8 mouse cellular contexts compared by ENCODE assay signal in genomic region chr2:35503723-35504416, GRCm38 (mm10). TPM values are rescaled to one million over a fixed set of nuclear protein-coding genes. Genes with fewer than 3 reads are reported as not detected.
A peak's percentile ranks its signal among the peaks of the same experiment; 100 is the strongest.
DNase-seq lines count a peak whose midpoint lies in the region; ATAC-seq and TF ChIP-seq lines count a peak whose summit lies in the region.

No protein-coding gene starts in this region.

- H3K4me3 ChIP-seq in kidney, postnatal 0 days (replicated peaks; ENCODE audit: low read depth, low read length), result no peak overlapping the region
- no peak overlapping the region for H3K4me3 ChIP-seq in limb, embryonic 12.5 days (replicated peaks)
- H3K4me3 ChIP-seq in thymus, adult 2 months (ENCODE audit: control insufficient read depth, insufficient read depth, low read length), result no peak overlapping the region
- no peak overlapping the region for H3K4me3 ChIP-seq in hindbrain, postnatal 0 days (ENCODE audit: low read length)

- H3K4me1 ChIP-seq in kidney, postnatal 0 days (replicated peaks; ENCODE audit: insufficient read depth, low read length), result peaks cover 22% of the 10 kb centered on the region
- H3K4me1 ChIP-seq in limb, embryonic 12.5 days (replicated peaks), result peaks cover 58% of the 10 kb centered on the region
- peaks cover 69% of the 10 kb centered on the region for H3K4me1 ChIP-seq in thymus, adult 2 months (replicated peaks; ENCODE audit: control insufficient read depth, insufficient read depth, low read length)
- H3K4me1 ChIP-seq in hindbrain, postnatal 0 days (ENCODE audit: insufficient read depth, low read length), result no peaks in the 10 kb centered on the region; the same call in 1 of the 2 replicates

- peak overlapping the region; percentile 72 for H3K27ac ChIP-seq in kidney, postnatal 0 days
- peak overlapping the region; percentile 89 for H3K27ac ChIP-seq in limb, embryonic 12.5 days
- peak overlapping the region; percentile 98 for H3K27ac ChIP-seq in thymus, adult 2 months (ENCODE audit: control insufficient read depth, insufficient read depth, low read length)
- H3K27ac ChIP-seq in hindbrain, postnatal 0 days, result no peak overlapping the region

- TF ChIP-seq CTCF in kidney, postnatal 0 days (IDR thresholded peaks at IDR 0.05; ENCODE audit: low read depth), result no peak
- TF ChIP-seq CTCF in thymus, adult 2 months (IDR thresholded peaks at IDR 0.05; ENCODE audit: borderline replicate concordance, control insufficient read depth, extremely low read depth, insufficient read depth, low read length, poor library complexity), result no peak
- no peak for TF ChIP-seq CTCF in hindbrain, postnatal 0 days (IDR thresholded peaks at IDR 0.05; ENCODE audit: low read depth)

- H3K9me3 ChIP-seq in kidney, postnatal 0 days (replicated peaks; ENCODE audit: low read length), result no peaks in the 10 kb centered on the region
- no peaks in the 10 kb centered on the region for H3K9me3 ChIP-seq in limb, embryonic 12.5 days
- no peaks in the 10 kb centered on the region for H3K9me3 ChIP-seq in hindbrain, postnatal 0 days (ENCODE audit: low read length)

- no peak for ATAC-seq in kidney, postnatal 0 days (replicated peaks; ENCODE audit: low FRiP score, low read depth)
- peak; percentile 35; the same call in 1 of the 2 replicates for ATAC-seq in limb, embryonic 12.5 days (ENCODE audit: insufficient number of reproducible peaks, insufficient read depth, low FRiP score, low TSS enrichment, low read depth)
- no peak for ATAC-seq in hindbrain, postnatal 0 days

- H3K9ac ChIP-seq in kidney, postnatal 0 days (ENCODE audit: low read depth, low read length), result no peak overlapping the region
- no peak overlapping the region for H3K9ac ChIP-seq in limb, embryonic 12.5 days (replicated peaks)
- no peak overlapping the region for H3K9ac ChIP-seq in hindbrain, postnatal 0 days (replicated peaks; ENCODE audit: low read length)

- WGBS in kidney, postnatal 0 days, result 25% methylated on average over 8 of the region's 8 CpGs
- WGBS in limb, embryonic 12.5 days, result 16% methylated on average over 8 of the region's 8 CpGs
- WGBS in thymus, adult 2 months, result 10% methylated on average over 8 of the region's 8 CpGs
- 77% methylated on average over 8 of the region's 8 CpGs for whole genome bisulfite sequencing in hindbrain, postnatal 0 days

- H3K36me3 ChIP-seq in kidney, postnatal 0 days (ENCODE audit: insufficient read depth, low read length), result no peaks in the 10 kb centered on the region
- H3K36me3 ChIP-seq in limb, embryonic 12.5 days, result no peaks in the 10 kb centered on the region
- H3K36me3 ChIP-seq in thymus, adult 2 months (ENCODE audit: control insufficient read depth, insufficient read depth, low read length), result no peaks in the 10 kb centered on the region
- no peaks in the 10 kb centered on the region for H3K36me3 ChIP-seq in hindbrain, postnatal 0 days (ENCODE audit: insufficient read depth, low read length)

- no peak for TF ChIP-seq POLR2A in thymus, adult 2 months (IDR thresholded peaks at IDR 0.05; ENCODE audit: control insufficient read depth, extremely low read depth, insufficient read depth, low read length, poor library complexity)

- no peak overlapping the region for H3K4me2 ChIP-seq in kidney, postnatal 0 days (ENCODE audit: low read length)
- peak overlapping the region; percentile 14 for H3K4me2 ChIP-seq in limb, embryonic 12.5 days
- H3K4me2 ChIP-seq in hindbrain, postnatal 0 days (ENCODE audit: low read depth, low read length), result no peak overlapping the region

- no peaks in the 10 kb centered on the region for H3K27me3 ChIP-seq in kidney, postnatal 0 days (ENCODE audit: insufficient read depth, low read length)
- no peaks in the 10 kb centered on the region for H3K27me3 ChIP-seq in limb, embryonic 12.5 days
- no peaks in the 10 kb centered on the region for H3K27me3 ChIP-seq in thymus, adult 2 months (ENCODE audit: control insufficient read depth, insufficient read depth, low read length)
- H3K27me3 ChIP-seq in hindbrain, postnatal 0 days (ENCODE audit: insufficient read depth, low read length), result no peaks in the 10 kb centered on the region

- peak; percentile 78 for DNase-seq in kidney, postnatal 0 days (ENCODE audit: low spot score)
- DNase-seq in kidney, postnatal 25 days, result no peak
- peak; percentile 43 for DNase-seq in embryo, embryonic 9.5 days (ENCODE audit: extremely low spot score)
- DNase-seq in thymus, adult 2 months, result peak; percentile 66
- no peak for DNase-seq in urinary bladder, postnatal 36 days (ENCODE audit: low spot score in 2 of 2)
- DNase-seq in urinary bladder, adult 18-20 months (ENCODE audit: low spot score in 2 of 2), result no peak
- no peak for DNase-seq in hindbrain, postnatal 0 days (ENCODE audit: low spot score)

RNA-seq across cellular contexts. Expression of gene Ggta1, which starts 40.8 kb away (rescaled TPM):
- polyA plus RNA-seq in kidney, postnatal 0 days (2015; fragmentation: Nextera tagmentation; extraction: Ambion mirVana), result 16.2 and 16.5 TPM in 2 replicates
- polyA plus RNA-seq in limb, embryonic 12.5 days (2016; fragmentation: Nextera tagmentation; extraction: Ambion mirVana), result 7.8 and 8.8 TPM in 2 replicates
- 22.4 and 33.0 TPM in 2 replicates for polyA plus RNA-seq in thymus, adult 2 months (2012; rRNA removed)
- 3.8 and 11.8 TPM in 2 replicates for total RNA-seq in hindbrain, postnatal 0 days (2014; rRNA removed)
- polyA plus RNA-seq in hindbrain, postnatal 0 days (2015; fragmentation: Nextera tagmentation; extraction: Ambion mirVana), result 3.2 and 4.7 TPM in 2 replicates

RNA-seq across cellular contexts. Expression of gene Dab2ip, which starts 54.2 kb away (rescaled TPM):
- polyA plus RNA-seq in kidney, postnatal 0 days (2015; fragmentation: Nextera tagmentation; extraction: Ambion mirVana), result 36.5 and 41.4 TPM in 2 replicates
- polyA plus RNA-seq in limb, embryonic 12.5 days (2016; fragmentation: Nextera tagmentation; extraction: Ambion mirVana), result 65.7 and 72.3 TPM in 2 replicates
- polyA plus RNA-seq in thymus, adult 2 months (2012; rRNA removed), result 36.2 and 38.8 TPM in 2 replicates
- 161 and 163 TPM in 2 replicates for total RNA-seq in hindbrain, postnatal 0 days (2014; rRNA removed)
- 64.5 and 69.9 TPM in 2 replicates for polyA plus RNA-seq in hindbrain, postnatal 0 days (2015; fragmentation: Nextera tagmentation; extraction: Ambion mirVana)

Comparison
In these comparisons a context has a peak if more than half of its experiments do, and no peak if none do; other contexts are left out.
1. DNase-seq: peak in kidney, postnatal 0 days (single experiment), embryo, embryonic 9.5 days (single experiment) and thymus, adult 2 months (single experiment); none in kidney, postnatal 25 days (0 of 2), urinary bladder, postnatal 36 days (0 of 2), urinary bladder, adult 18-20 months (0 of 2) and hindbrain, postnatal 0 days (single experiment).